Mouse (Mus musculus) kidney, postnatal 10 days (tissue): ENCODE results near the gene Neurl4.

Source experiments
- DNase-seq: peaks from one replicate; pipeline ENCODE4 v3.0.0; 2021; ENCODE audit warnings: mixed read lengths

Gene Neurl4

DNA sequence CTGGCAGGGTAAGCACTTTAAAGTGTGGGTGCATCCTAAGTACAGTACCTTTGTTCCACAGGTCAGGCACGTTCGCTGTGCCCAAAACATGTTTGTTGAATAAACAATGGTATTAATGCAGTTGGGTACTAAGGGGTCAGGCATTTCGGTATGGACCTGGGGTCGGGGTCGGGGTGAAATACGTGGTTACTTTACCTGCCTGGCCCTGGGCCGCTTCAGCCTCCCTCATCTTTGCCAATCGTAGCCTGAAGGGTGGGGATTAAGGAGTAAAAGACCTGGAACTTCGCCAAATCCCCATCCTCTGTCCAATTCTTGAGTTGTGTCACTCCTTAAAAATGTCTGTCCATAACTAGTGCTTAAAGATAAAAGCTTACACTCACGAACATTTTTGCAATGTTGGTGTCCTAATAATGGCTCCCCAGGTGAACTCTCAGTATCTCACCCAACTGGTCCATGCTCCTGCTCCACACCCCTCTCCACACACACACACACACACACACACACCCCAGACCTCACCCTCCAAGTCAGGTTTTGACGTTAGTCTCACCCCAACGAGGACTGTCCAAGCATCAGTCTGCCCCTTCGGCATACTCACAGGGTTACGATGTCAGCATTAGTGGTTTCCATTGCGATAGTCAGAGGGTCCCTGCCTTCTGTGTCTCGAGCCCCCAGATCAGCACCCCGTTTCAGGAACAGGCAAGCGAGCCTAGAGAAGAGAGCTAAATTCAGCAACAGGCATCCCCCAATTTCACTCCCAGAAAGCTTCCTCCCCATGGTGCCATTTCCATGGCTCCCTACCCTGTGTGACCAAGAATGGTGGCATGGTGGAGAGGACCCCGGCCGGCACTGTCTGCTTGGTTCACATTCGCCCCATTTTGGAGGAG, 18.8 kb upstream of the Neurl4 start:
- peak; percentile 31 for DNase-seq

- peak; percentile 67 for DNase-seq
Measured at GRCm38 (mm10) chr11:69883066-69883465, 17.8 kb upstream of the Neurl4 start.

DNA sequence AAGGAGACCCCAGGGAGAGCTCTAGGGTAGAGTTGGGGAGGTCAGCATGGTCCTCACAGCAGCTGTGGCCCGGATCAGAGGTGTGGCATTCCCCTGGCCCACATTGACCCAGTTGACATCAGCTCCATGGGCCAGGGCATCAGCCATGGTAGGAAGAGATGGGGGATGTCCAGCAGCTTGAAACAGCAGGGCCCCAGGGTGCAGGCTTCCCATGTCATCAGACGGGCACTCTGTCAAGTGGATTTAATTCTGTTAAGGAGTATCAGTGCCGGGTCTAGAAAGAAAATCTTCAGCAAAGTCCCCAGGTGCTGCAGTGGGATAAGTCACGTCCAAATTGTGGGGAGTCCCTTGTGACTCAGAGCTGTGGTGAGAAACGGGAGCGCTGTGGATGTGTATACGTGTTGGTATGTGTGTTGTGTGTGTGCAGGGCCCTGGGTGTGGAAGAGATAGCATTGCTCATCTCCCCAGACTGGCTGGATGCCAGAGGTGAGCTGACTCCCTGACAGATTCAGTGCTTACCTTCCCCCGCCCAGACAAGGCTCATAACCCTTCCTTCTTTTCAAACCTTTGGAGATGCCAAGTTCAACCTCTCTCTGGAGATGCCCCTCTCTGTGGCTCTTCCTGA, 17.2 kb upstream of the Neurl4 start:
- peak; percentile 55 for DNase-seq

DNA sequence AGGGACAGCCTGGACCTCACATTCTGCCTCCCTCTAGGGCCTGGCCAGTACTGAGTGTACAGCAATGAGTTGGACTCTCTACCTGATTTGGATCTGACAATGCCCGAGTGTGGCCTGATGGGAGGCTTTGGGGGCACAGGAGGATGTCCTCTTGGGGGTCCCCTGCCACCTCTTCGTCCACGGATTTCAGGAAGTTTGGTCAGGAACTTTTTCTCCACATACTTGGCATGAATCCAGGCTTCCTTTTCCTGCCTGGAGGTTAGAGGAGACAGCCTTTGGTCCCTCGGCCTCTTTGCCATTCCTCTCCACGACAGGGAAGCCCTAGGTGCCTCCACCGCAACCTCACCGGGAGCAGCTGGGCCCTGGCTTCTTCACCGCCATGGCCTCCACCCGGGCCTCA, 16.6 kb upstream of the Neurl4 start:
- DNase-seq: no peak

DNA sequence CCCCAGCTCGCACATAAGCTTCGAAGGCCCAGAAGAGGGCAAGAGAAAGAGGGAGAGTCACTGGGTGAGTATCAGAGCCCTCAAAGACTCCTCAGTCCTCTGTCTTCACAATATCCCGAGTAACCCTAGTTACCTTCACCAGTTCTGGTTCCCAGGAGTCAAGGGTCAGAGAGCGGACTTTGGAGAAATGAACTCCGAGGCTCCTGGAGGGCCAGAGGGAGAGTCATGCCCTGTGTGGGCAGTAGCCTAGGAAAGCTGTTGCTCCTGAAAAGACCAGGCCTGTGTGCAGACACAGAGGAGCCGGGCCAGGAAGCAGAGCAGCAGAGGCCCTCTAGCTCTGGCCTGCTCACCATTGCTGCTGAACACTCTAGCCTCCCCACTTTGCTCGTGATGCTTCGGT, 16.2 kb upstream of the Neurl4 start:
- DNase-seq: no peak

GRCm38 (mm10) chr11:69886907-69887635, 13.8 kb upstream of the Neurl4 start:
- DNase-seq: no peak

DNA sequence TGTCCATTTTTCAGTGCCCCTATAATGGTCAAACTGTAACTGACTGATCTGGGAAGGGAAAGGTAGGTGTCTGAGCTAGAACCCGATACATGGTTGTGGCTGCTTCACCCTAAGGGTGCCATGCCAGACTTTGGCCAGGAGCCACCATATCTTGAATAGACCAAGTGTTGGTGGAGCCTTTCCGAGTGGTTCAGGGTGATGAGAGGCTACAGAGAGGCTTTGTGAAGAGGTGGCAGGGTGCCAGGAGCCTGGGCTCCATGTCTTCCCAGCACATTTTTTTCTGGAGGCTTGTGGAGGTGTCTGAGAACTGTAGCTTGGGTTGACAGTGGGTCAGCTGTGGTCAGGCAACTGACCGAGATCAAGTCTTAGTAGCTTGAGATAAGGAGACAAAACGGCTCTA, 9.4 kb upstream of the Neurl4 start:
- no peak for DNase-seq

DNA sequence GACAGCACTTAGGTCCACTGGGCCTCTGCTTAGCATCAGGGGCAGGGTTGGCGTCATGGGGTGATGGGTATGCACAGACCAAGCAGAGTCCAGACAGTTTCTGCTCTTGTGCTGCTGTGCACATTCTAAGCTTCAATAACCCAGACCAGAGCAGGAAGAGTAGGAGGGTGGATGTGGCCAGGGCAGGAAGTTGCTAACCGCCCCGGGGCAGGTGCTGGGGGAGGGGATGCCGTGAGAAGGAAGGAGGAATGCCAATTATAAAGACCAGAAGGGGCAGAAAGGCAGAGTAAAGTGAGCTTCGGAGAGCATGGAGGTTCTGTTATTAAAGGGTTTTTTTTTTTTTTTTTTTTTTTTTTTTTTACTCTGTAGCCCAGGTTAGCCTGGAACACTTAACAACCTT, 6.2 kb upstream of the Neurl4 start:
- no peak for DNase-seq

- no peak for DNase-seq
Measured at GRCm38 (mm10) chr11:69895291-69895690, 5.6 kb upstream of the Neurl4 start, which contains the start of gene Acap1. Gene Acap1, minus strand, starts transcription at chr11:69895539.

DNA sequence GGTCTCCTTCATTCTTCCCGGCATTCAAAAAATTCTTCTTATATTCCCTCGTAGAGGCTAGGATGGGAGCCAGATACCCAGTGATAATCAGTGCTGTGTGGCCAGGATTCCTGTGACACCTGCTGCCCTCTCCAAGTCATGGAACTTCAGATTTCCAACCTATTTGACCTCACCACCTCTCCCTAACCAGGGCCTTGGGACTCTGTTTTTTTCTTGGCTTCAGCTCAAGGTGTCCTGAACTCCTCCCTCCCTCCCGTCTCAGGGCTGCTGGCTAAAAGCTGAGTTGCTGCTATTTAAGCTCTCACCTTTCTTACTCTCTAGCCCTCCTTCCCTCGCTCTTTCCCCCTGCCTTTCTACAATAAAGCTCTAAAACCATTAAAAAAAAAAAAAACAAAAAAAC, 1.0 kb upstream of the Neurl4 start:
- no peak for DNase-seq

- peak; percentile 96 for DNase-seq
Measured at GRCm38 (mm10) chr11:69901406-69901846, 554 bp downstream of the Neurl4 start.

DNA sequence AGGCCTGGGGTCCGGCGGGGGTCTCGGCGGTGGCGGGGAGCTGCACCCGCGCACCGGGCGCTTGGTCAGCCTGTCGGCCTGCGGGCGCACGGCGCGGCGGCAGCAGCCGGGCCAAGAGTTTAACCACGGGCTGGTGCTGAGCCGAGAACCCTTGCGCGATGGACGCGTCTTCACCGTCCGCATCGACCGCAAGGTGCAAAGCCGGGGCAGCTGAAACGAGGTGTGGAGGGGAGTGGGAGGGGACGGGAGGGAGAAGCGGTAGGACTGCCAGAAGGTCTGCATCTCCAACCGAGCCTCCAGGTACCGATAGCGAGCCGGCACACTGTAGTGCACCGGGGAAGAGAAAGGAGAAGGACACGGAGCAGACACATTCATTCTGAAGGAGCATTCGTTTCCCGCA, 1.1 kb downstream of the Neurl4 start:
- no peak for DNase-seq

- no peak for DNase-seq
Measured at GRCm38 (mm10) chr11:69902972-69903371, 2.1 kb downstream of the Neurl4 start.

- DNase-seq: no peak
Measured at GRCm38 (mm10) chr11:69904311-69904710, 3.4 kb downstream of the Neurl4 start.

GRCm38 (mm10) chr11:69908645-69909044, 7.8 kb downstream of the Neurl4 start:
- peak; percentile 90 for DNase-seq

- DNase-seq: no peak
Measured at GRCm38 (mm10) chr11:69909174-69909573, 8.3 kb downstream of the Neurl4 start.

GRCm38 (mm10) chr11:69910177-69910576, 9.3 kb downstream of the Neurl4 start:
- no peak for DNase-seq

DNA sequence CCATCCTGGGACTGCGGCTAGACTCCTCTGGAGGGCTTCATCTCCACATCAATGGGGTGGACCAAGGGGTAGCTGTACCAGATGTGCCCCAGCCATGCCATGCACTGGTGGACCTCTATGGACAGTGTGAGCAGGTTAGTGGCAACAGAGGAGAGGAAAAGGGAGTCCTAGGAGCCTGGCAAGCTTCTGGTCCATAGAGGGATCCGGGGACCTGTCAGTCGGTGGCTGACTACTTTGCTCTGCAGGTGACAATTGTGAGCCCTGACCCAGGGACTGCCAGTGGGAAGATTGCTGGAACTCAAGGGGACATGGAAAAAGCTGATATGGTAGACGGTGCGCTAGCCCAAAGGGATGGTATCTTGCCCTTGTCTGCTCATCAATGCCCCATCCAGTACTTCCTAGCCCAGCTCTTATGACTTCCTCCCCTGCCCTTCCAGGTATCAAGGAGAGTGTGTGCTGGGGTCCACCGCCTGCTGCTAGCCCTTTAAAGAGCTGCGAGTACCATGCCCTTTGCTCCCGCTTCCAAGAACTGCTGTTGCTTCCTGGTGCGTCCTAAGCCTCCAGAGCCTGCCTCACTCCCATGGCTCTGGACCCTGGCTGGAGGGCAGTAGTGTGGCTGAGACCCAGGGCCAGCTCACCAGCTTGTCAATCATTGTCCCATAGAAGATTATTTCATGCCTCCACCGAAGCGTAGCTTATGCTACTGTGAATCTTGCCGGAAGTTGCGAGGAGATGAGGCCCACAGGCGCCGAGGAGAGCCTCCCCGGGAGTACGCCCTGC, 10.1 kb downstream of the Neurl4 start:
- peak; percentile 65 for DNase-seq

GRCm38 (mm10) chr11:69911701-69912100, 10.8 kb downstream of the Neurl4 start:
- DNase-seq: no peak

DNA sequence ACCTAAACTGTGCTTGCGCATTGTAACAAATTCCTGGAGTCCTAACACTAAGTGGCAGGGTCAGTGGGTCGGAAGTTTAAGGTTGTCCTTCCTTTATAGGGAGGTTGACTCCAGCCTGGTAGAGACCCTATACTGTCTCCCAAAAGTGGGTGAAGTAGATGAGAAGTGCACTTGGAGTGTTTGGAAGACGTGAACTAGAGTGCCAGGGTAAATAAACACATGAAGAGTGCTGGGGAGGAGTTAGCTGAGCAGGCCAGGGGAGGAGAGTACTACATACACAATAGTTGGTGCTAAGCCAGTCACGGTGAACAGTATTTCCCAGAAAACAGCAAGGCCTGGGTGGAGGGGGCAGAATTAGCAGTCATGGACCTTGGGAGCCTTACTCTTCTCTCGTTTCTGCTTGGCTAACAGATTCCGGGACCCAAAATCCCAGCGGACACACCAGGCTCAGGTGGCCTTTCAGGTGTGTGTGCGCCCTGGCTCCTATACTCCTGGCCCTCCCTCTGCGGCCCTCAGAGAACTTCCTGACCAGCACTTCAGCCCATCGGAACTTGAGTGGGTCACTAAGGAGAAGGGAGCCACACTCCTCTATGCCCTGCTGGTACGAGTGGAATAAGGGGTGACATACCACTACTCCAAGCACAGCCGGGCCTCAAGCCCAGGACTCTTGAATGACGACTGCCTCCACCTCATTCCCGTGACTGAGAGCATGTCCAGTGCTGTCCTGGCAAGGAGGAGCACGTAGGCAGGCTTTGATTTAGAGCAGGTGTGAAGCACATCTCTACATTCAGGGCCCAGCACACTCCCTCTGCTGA, 12.1 kb downstream of the Neurl4 start:
- no peak for DNase-seq

DNA sequence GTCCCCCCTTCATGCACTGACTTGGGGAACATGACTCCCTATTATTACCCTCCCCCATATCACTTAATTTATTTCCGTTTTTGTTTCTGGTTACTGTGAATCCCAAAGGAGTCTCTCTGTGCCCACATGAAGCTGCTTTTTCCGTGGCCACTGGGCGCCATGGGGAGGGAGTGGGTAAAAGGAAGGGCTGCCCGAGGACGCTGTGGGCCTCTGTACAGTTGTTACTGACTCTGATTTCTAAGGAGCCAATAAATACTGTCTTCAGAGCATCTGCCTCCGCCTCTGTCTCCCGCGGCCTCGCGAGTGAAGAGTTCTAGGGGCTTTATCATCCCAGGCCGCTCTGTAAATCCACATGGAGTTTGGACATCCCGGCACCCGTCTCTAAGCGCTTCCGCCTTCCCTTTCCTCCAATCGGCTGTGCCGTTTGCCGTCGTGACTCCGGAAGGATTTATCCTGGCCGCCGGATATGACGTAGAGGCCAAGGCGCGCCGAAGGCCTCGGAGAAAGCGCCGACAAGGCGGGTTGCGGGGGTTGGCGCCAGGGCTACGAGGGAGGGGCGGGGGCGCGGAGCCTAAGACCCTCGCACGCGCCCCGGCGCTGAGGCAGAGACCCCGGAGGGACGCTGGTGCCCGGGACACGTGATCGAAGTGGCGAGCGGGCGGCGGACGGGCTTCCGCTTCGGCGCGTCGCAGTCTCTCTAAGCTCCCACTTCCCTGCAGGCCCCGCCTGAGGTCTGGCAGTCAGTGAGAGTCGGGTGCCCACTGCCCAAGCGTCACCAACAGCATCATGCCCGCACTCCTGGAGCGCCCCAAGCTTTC, 12.9 kb downstream of the Neurl4 start, which contains the start of gene Gps2:
TSS of gene Gps2 (plus strand) at position 335 of the 818 bp plus-strand sequence.
- DNase-seq: peak; percentile 95
